Mouse (Mus musculus) thymus, postnatal 36 days (tissue): ENCODE data around the gene Col28a1.
A peak's percentile ranks its signal among the peaks of the same experiment; 100 is the strongest.

Experiments
- DNase-seq, 2 experiments: peaks; one replicate each; pipeline ENCODE4 v3.0.0; 2022; ENCODE audit warnings: mixed read lengths in 2 of 2

The Col28a1 gene

DNA sequence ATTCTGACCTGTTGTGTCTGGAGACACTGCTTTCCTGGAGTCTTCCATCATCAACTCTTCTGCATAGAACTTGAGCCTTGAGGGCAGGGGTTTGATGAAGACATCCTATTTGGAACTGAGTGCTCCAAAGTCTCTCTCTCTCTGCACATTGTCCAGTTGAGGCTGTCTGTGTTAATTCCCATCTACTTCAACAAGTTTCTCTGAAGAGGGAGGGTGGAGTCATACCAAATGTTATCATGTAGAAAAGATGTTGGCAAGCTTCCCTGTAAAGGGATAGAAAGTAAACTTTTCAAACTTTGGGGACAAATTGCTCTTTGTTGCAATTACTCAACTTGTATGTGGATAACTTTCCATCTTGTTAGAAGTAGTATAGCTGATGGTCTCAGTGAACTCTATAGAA lies at the start of gene Col28a1:
TSS of gene Col28a1 (minus strand) at position 101 of the 400 bp plus-strand sequence.
- no peak for DNase-seq

GRCm38 (mm10) chr6:8228596-8228995 lies 36.2 kb upstream of the Col28a1 start:
- DNase-seq: no peak

GRCm38 (mm10) chr6:8227035-8227434 lies 34.6 kb upstream of the Col28a1 start:
- no peak for DNase-seq

DNA sequence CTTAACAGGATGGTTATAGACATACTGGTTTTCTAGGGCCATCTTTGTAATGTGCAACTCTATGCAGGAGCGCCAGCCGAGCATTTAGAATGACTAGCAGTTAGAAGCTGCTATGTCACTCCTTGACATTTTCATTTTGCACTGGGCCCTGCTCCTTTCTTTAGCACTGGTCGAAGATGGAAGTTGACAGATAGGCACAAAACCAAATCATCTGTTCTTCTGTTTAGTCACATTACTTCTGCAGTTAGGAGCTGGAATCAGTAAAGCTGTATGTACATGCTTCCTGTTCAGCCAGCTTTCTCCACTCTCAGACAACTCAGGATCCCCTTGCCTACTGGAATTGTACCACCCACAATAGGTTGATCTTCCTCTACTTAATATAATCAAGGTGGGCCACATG lies 18.2 kb upstream of the Col28a1 start:
- no peak for DNase-seq

GRCm38 (mm10) chr6:8209866-8210186 lies 17.4 kb upstream of the Col28a1 start:
- no peak for DNase-seq

DNA sequence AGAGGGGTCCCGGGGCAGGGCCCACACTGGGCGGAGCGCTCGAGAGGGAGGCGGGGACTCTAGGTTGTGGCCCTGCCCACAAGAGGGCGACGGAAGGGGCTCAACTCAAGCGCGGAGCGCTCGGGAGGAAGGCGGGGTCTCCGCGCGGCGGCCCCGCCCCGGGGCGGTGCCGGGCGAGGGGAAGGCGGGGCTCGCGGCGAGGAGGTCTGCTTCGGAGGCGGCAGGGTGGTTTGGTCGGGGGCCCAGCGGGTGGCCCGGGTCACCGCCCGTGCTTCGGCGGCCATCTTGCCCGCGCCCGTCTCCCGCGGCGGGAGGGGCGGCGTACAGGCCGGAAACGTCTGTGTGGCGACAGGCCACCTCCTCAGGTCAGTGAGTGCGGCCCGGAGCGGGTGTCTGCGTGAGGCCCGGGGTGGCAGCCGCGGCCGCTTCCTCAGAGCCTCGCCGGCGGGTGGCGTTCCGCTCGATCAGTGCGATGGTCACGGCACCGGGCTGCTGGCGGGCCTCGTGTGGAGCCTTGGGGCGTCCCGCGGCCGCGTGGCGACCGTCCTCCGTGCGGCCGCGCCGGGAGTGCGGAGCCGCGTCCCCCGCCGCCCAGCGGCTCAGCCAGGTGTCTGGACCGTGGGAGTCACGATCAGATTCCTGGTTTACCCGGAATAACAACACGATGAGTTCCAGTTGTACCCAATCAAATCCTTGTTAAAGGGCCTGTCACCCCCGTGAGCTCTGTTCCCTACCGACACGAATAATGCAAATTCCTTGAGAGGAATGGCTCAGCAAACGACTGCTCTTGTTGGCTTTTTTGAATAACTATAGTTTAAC lies 16.8 kb upstream of the Col28a1 start, which contains the start of gene Mios:
TSS of gene Mios (plus strand) at position 176 of the 819 bp plus-strand sequence.
- peak; percentile 87 to 91 for DNase-seq

DNA sequence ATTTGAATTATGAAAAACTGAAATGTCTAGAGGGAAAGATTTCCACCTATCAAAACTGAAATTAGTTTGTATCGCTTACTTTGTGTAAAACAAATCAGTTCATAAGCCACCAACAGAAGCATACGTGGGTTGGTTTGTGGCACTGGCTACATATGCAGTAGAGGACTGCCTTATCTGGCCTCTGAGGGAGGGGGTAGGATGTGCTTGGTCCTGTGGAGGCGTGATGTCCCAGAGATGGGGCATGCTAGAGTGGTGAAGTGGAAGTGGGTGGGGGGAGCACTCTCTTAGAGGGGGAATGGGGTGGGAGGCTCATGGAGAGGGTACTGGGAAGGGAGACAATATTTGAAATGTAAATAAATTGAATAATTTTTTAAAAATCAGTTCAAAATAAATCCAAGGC lies 2.5 kb downstream of the Col28a1 start:
- no peak for DNase-seq

- no peak for DNase-seq
Observed at GRCm38 (mm10) chr6:8188599-8189233, 3.7 kb downstream of the Col28a1 start.

GRCm38 (mm10) chr6:8178397-8178941 lies 13.9 kb downstream of the Col28a1 start:
- no peak for DNase-seq

DNA sequence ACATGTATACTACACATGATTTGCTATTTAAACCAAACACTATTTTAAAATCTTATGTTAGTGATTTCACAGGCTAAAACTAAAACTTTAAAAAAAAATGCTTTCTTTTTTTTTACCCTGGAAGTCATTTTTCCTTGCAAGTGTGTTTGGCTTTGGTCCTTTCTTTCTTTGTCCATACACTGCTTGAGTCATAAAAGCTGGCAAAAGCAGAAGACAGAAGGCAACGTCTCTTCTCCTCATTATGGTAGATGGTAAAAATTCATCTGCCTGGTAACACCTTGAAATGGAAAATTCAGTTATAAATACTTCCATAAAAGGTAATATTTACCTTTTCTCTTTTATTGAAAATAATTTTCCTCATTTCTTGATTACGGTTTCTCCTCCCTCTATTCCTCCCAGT lies 16.3 kb downstream of the Col28a1 start:
- no peak for DNase-seq

- no peak for DNase-seq
Observed at GRCm38 (mm10) chr6:8175346-8175745, 17.1 kb downstream of the Col28a1 start.

DNA sequence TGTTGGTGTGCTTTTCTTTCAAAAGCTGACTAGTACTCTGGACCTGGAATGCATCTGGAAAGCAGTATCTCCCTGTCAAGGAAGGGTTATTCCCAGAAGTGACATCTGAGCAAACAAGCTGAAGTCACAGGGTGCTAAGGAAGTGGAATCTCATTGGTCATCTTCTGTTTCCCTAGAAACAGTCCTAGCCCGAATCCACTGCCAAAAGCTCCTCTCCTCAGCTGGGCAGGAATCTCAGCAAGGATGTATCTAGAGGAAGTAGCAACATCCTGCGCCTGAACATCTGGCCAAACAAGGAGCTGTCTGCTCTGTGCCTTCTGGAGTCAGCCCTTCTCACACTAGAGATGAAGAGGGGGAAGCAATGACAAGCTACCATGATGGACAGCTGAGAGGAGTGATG lies 18.4 kb downstream of the Col28a1 start:
- DNase-seq: no peak

DNA sequence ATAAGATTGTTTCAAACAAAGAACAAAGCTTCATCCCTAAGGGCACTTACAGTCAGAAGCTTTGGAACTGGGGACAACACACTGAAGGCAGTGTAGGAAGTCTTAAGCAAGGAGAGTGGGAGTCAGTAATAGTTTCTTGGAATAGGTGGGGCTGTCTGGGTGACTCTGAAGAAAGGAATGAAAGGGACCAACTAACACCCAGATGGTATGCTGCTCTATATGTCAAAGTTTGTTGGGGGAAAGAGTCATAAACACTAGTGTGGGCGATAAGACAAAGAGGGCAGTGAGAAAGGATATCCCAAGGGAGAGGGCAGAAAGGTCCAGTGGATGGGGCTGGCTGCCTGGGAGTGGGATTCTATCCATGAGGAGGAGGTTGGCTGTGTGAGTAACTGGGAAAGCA lies 20.3 kb downstream of the Col28a1 start:
- DNase-seq: no peak

GRCm38 (mm10) chr6:8164741-8165140 lies 27.7 kb downstream of the Col28a1 start:
- DNase-seq: no peak

GRCm38 (mm10) chr6:8160001-8160400 lies 32.4 kb downstream of the Col28a1 start:
- no peak for DNase-seq

DNA sequence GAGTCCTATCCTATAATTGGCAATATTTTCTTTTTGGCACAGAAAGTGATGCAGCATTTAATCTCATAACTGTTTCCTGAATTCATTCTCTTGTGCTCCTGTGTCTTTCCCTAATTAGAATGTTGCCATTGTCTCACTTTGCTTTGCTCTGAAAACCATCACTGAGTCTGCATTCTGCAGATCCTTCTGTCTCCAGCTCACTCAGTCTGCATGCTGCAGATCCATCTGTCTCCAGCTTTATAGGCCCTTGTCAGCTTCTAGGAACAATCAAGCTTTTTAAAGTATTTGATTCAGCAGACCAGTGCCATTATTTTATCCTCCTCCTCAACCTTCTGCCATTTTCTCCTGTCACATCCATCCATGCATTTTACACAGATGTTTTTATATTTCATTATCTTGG lies 35.3 kb downstream of the Col28a1 start:
- no peak for DNase-seq

DNA sequence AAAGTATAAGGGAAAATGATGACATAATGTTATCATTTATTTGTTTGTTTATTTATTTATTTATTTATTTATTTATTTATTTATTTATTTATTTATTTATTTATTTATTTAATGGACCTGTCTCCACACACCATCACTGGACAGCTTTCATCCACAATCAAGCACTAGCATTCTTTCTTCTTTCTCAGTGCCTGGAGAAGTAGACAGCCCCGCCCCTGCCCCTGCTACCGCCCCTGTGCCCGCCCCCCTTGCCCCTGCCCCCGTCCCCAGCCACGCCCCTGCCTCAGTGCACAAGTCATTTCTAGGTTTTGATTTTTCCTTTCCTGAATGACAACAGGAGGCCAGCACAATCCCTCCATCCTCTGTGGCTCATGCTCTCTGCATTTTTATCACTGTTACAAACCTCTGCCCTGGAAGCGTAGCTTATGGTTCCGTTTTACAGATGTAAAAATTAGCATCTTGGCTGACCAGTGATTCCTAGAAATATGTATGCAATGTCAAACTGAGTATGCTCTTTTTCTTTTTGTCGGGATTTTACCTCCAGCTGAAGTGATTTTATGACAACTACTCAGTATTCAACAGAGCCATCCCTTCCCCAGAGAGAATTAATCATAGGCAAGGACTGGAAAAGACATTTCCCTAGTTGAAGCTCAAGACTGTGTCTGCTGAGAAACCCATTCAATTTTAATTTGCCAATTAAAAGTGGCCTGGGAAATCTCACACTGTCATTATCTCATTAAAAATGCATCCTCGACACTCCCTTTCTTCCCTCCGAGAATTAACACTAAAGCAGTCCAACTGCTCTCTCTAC lies 39.7 kb downstream of the Col28a1 start:
- DNase-seq: no peak

DNA sequence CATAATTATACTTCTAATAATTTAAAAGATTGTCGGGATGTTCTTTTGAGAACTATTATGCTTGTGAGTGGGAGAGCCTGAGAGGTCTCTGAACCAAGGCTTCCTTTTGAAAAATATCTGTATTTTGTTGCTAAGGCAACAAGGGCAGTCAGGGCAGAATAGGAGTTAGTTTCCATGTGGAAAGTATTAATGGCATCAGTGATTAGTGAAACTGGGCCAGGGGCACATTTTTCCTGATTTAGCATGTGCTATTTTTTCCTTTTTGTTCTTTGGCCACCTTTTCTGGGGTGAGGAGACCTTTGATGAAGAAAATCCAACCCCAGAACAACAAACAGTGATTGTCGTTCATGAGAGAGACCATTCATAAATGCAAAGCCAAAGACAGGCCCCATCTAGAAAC lies 43.5 kb downstream of the Col28a1 start:
- DNase-seq: no peak

- no peak for DNase-seq
Observed at GRCm38 (mm10) chr6:8141881-8142280, 50.5 kb downstream of the Col28a1 start.

DNA sequence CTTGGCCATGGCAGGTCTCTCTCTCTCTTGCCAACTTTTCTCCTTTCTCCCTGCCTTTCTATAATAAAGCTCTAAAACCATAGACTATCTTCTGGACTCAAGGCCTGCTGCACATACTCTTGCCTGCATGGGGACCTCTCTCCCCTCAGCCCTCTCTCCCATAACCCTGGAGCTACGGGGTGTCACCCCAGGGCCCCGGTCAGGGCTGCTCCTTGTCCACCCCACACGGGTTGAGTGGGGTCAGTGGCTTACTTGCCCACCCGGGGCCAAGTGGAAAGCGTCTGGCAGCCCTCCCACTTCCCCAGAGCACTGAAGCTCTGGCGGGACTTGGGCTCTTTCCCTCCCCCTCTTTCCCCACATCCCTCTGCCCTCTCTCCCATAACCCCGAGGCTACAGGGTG lies 62.3 kb downstream of the Col28a1 start:
- DNase-seq: no peak

DNA sequence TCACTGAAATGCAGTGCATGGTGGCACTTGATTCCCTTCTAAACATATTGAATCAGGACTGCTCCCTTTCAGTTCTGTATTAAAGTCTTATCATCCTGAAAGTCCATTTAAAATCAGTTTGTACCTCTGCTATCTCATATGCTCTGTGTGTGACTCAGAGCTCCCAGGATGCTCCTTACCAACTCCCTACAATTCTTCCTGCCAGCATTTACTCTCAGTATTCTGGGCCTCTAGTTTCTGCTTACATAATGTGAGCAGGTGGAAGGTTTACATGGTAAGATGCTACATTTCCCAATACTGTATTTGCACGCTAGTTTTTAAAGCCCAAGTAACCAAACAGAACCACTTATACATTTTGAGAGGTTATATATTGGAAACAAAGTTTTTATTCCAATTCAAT lies 64.3 kb downstream of the Col28a1 start:
- DNase-seq: no peak

GRCm38 (mm10) chr6:8126545-8126944 lies 65.9 kb downstream of the Col28a1 start:
- no peak for DNase-seq

DNA sequence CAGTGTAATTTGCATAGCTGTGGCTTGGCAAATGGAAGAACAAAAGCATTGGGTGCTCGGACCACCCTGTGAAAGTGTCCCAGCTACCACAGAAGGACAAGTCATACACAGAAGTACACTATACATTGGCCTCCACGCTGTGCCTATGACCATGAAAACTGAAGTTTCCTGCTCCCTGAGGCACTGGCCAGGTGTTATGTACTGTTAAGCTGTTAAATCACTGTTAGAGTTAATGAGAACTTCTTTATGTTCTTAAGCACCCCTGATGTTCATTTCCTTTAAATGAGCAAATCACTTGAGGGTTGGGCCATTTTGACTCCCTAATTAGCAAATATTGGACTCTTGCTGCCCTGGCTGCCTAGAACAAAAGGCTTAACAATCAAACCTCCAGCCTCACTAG lies 73.3 kb downstream of the Col28a1 start:
- no peak for DNase-seq
